Mouse (Mus musculus) gastrocnemius, postnatal 36 days (tissue): ENCODE data around the gene Fbxw7. TPM values are rescaled to one million over a fixed set of nuclear protein-coding genes. Genes with fewer than 3 reads are reported as not detected.

Experiments used
- DNase-seq, 2 experiments: peaks; one replicate each; pipeline ENCODE4 v3.0.0; 2022
- intact Hi-C: fragments of 180-260 bp; cut with DNase I; formaldehyde crosslinking; loops from one replicate; pipeline ENCODE4 v1.15.1; 2025
- total RNA-seq, 2 experiments: library from RNA; stranded (reverse); gene quantifications; 2 replicates each; pipeline ENCODE4 v1.2.3; 2021

The Fbxw7 gene
- total RNA-seq, 2 experiments from 2014 or later, result 12.4 to 20.2 TPM

DNA sequence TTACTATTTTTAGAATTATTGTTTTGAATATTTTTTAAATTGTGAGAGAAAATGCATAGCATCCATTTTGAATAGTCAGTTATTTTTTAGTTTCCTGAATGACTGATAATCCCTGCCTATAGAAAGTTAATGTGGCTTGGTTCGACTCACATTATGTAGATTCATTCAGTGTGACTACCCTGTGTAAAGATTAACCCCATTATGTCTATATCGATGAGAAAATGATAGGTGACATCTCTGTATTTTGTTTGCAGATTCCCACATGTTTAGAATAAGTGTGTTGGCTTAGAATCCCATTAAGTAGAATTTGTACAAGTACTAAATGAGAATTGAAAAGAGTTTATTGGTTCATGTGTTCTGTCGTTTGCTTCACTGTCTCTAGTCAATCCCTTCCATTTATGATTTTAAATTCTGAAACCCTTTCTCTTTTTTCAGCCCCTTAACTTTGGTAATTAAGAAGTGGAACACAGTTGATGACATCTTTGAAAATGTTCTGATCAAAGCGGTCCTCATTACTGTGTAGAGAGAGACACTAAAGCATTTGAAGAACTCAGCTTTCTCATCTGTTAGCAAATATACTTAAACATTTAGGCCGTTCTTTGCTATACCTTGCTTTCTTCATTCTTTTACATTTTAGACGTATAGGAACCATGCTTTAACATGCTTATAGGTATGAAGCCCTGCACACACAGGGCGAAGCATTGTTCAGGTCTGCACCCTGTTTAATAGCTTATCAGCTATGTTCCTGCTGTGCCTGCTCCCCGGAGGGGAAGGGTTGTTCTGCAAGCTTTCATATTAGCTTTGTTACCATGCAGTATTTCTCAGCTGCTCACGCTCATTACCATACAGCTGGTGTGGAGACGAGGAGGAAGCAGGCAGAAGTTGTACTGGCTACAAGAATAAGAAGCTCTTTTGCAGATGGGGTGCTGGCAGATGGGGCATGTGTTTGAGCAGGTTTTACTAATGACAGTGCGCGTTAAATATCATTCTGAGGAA lies 122.6 kb downstream of the Fbxw7 start:
- intact Hi-C loops, result no loop called here
- no peak for DNase-seq

DNA sequence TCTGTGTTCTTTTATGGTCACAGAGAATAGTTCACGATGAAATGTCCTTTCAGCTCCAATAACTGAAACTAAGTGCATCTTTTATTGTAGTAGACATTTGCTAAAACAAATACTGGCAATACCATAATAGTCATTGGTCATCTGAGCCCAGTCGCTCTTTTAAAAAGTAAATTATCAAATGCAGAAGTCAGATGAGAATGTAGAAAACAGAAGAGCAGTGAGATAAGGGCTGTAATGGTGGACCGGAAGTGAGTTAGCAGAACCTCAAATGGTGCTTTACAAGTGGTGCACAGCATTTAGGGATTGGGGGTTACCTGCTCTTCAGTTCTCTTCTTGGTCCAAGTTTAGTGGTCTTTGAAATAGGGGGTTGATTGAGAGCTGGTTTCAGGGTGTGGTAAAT lies 129.9 kb downstream of the Fbxw7 start:
- intact Hi-C loops, result no loop called here
- DNase-seq, result no peak

DNA sequence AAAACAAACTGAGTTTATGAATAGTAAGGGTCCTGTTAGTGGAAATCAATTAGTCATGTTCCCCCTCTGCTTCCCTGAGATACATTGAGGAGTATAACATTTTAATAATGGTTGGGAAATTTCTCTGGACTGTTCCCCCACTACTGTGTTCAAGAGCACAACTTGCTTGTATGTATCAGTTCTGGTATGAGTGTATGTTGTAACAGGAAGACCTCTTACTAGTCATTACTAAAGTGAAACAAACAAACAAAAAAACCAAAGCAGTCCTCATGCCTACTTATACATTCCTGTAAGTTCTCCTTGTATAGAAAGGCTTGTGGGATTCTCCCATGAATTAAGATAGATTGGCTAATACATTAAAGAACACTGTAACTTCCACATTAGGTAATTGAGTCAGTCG lies 131.3 kb downstream of the Fbxw7 start:
- intact Hi-C loops, result no loop called here

DNA sequence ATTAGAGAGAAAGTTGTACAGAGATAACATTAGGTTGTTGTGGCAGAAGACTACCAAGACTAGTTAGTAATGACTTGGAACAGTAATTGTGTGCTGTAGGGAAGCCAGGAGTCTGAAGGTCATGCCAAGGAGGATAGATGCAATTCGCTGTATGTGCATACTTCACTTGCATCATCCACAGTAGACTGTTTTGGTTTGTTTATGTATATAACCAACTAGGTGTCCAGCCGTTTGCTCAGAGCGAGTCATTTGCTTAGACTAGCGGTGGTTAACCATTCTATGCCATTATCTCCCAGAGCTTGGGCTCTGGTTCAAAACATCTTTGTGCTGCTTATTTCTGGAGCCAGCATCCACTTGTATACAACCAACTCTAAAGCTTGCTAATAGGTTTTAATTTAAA lies 134.3 kb downstream of the Fbxw7 start:
- intact Hi-C loops, result no loop called here
- DNase-seq, result no peak

More for the DNA sequence above, 131.3 kb downstream of the Fbxw7 start:
- DNase-seq, result no peak

DNA sequence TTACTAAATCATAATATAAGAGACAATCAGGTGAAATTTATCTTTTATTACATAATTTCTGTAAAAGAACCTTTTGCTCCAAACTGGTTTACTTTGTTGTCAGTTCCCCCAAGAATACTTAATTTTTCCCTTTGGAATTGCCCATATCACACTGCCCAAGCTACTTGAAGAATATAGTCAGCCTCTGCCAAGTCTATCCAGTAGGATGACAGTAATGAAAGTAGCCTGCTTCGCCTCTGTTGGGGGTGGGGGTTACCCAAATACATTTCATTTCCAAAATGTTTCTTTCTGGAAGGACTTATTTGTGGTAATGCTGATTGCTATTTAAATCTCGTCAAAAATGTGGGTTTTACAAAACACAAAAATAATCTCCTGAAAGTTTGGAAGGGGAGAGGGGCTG lies 136.6 kb downstream of the Fbxw7 start:
- intact Hi-C loops, result no loop called here
- DNase-seq, result no peak

DNA sequence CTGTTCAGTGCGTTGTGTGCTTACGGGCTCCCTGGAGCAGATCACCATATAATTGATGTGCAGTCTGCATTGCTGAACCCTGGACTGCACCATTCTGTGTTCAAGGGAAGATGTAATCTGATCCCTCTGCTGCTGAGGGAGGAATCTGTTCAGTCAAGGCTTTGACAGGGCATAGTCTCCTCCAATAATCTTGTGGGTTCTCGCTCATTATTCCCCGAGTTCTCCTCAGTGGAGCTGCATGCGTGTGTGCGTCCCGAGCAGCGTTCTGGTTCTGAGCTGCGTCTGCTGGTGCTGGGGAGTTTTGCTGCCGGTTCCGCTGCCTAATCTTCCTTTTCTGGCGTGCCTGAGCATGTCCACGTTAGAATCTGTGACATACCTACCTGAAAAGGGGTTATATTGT lies 137.1 kb downstream of the Fbxw7 start:
- DNase-seq, result peak in 1 of 2 experiments; percentile 20
- intact Hi-C loops, result no loop called here

DNA sequence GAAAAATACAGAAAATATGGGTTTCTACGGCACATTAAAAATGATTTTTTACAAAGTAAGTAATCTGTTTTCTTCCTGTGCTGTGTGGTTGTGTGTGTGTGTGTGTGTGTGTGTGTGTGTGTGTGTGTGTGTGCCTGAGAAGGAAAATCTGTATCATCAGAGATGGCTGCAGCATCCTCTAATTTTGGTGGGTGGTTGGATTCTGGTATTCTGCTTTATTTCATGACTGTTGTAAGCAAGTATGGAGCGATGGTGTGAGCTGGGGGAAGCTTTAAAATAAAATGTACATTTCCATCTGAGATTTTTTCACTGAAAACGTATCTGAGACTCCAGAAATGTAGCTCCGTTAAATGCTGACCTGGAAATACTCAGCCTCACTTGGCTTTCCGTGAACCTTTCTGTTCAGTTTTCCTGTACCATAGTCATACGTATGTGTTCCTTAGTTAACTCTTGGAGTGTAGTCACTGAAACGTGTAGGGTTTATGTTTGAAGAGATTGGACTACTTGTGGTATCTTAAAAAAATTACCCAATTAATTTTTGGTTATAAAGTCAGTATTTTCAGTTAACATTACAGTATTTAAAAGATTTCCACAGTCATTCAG lies 137.6 kb downstream of the Fbxw7 start:
- intact Hi-C loops, result no loop called here
- DNase-seq, result no peak

DNA sequence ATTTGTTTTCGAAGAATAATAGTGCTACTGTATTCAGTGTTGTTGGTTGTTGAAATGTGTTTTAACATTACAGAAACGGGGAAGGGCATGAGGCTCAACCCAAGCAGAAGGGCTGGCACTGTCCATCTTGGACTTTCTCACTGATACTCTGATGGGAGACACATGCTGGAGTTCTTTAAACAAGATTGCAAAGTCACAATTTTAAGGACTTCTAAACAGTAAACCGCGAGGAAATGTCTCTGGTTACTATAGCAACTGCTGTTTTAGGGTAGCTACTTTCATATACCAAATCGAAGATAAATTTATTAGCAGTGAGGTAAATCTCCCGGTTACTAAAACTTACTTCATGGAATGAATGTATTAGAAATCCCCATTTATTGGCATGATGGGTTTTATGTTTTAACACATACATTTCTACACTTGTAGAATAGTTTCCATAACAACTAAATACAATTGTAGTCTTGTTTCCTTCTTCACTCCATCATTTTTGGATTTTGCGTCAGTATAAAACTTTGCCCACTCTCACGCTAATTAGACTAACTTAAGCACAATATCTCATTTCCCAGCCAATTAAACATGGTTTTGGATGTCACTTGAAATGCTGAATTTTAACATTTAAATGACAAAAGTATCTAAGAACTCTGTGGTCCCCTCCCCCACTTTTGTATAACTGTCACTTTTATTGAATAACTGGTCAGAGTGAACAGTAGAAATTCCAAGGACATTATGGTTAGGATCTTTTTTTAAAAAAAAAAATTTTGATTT lies 140.1 kb downstream of the Fbxw7 start:
- DNase-seq, result no peak
- intact Hi-C loops, result no loop called here

DNA sequence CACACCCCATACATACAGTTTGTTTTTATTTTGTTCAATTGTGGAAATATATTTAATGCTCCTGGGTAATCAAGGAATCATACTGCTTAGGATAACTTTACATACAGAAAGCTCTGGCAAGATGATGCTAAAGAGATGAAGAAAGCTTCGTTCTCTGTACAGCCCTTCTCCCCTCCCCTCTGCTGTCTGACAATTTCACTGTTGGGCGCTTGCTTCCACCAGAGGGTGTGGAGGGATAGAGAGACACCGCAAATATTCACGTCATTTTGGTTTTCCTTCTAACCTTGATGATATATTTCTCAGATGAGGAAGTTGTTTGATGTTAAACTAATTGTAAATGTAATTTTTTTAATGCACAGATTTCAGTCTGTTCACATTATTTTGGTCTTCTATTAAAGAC lies 140.8 kb downstream of the Fbxw7 start:
- intact Hi-C loops, result no loop called here
- DNase-seq, result no peak

DNA sequence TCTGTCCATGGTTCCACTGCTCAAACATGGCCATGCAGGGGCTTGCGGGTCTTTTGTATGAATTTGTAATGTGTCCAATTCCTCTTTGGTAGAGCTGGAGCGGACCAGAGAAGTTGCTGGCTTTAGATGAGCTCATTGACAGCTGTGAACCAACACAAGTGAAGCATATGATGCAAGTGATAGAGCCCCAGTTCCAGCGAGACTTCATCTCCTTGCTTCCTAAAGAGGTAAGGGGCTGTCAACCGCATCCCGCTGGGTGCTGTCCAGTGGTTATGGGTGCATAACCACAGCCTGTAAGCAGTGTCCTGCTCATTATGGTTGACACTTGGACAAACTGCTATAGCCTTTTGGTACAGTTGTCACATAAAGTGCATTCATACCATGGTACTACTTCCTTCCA lies 150.1 kb downstream of the Fbxw7 start:
- DNase-seq, result no peak
- intact Hi-C loops, result no loop called here

DNA sequence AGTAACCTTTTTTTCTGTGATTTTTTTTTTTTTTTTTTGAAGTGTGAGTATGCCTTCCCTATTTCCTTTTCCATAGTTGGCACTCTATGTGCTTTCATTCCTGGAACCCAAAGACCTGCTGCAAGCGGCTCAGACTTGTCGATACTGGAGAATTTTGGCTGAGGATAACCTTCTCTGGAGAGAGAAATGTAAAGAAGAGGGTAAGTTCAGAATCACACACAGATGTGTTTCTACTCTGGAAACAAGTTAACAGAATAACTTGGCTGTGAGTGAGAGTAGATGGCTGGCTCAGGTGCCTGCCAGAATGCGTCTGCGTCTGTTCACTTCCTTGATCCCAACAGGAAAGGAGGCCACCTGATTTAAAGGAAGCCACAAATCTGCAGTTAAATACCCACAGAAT lies 152.3 kb downstream of the Fbxw7 start:
- intact Hi-C loops, result no loop called here
- DNase-seq, result no peak

DNA sequence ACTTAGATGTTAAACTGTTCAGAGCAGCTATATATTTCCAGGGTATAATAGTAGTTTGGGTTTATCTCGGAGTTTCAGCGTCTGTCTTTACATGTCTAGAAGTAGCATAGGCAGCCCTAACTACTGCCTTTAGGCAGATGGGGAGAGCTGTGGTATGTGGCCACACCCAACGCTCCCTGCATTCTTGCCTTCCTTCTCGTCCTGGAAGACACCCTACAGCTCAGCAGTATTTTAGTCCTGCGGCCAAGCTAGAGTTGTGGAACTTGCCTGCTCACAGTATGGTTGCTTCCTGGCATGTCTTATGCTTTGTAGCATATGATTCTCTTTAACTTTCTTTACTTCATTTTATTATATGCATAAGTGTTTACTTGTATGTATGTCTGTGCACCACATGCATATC lies 156.5 kb downstream of the Fbxw7 start:
- DNase-seq, result no peak
- intact Hi-C loops, result no loop called here

DNA sequence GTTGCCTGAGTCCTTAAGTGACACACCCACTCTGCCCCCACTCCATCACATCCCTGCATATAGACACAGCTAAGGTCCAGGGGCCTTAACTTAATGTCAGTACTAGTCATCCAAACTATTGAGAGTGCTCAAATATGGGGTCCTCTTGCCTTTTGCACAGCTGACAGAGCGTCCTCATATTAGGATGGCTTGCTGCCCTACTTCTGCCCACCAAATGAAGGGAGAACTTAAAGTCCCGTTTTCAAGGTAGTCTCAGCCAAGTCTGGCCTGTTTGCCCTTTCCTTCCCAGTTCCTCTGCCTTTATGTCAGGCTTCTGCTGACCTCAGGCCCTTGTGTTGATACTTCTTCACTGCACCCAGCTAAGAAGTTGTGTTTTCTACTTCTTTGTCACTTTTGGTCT lies 157.8 kb downstream of the Fbxw7 start:
- intact Hi-C loops, result no loop called here
- DNase-seq, result no peak

DNA sequence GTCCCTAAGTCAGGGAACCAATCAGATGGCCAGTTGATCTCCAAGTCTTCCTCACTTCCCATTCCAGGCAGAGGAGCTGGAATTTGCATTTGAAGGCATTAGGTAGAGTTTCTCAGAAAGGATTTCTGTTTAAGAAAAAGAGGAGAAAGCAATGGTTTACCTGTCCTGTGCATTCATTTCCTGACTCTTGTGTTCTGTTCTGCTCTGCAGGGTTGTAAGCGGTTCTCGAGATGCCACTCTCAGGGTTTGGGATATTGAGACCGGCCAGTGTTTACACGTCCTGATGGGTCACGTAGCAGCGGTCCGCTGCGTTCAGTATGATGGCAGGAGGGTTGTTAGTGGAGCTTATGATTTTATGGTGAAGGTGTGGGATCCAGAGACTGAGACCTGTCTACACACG lies 159.1 kb downstream of the Fbxw7 start:
- intact Hi-C loops, result no loop called here
- no peak for DNase-seq

DNA sequence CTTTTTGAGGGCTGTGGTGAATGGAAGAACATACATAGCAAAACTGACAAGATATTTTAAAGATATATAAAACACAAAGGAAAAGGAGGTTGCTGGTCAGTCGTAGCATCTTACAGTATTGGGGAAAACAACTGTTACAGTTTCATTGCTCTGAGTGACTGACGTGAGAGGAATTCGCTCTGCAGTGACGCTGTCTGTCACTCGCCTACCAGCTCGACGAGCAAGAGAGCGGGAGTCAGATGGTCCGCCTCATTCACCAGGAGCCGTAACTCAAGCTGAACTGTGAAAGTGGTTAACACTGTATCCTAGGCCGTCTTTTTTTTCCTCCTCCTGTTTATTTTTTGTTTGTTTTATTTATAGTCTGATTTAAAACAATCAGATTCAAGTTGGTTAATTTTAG lies 163.6 kb downstream of the Fbxw7 start:
- DNase-seq, result no peak
- intact Hi-C loops, result no loop called here

DNA sequence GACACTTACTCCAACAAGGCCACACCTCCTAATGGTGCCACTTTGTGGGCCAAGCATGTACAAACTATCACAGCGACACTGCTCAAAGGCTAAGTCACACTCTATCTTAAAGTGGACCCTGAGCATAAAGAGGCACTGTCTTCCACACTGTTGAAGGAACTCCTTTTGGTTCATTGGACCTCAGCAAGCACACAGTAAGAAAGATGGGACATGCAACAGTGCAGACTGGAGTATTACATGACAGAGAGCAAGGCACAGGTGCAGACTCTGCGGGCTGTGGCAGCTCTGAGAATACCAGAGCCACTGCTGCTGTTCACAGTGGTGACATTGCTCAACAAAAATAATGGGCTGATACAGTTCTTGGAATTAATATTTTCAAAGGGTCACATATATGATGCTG lies 165.1 kb downstream of the Fbxw7 start:
- intact Hi-C loops, result no loop called here
- DNase-seq, result no peak

DNA sequence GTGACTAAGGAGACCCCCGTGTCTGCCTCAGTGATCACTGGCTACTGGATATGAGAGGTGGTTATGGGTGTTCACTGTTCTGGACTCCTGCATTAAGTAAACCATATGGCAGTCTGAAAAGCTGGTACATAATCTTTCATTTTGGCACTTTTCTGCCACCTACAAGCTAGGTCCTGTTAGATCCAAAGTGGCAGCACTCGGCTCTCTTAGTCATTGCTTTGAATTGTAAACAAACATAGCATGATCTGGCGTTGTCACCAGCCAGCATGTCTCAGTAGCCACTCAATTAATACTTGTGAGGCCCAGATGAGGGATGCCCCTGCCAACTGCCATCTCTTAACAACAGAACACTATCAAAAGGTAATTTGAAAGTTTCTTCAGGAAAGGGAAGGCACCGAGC lies 167.6 kb downstream of the Fbxw7 start:
- intact Hi-C loops, result no loop called here
- DNase-seq, result no peak

DNA sequence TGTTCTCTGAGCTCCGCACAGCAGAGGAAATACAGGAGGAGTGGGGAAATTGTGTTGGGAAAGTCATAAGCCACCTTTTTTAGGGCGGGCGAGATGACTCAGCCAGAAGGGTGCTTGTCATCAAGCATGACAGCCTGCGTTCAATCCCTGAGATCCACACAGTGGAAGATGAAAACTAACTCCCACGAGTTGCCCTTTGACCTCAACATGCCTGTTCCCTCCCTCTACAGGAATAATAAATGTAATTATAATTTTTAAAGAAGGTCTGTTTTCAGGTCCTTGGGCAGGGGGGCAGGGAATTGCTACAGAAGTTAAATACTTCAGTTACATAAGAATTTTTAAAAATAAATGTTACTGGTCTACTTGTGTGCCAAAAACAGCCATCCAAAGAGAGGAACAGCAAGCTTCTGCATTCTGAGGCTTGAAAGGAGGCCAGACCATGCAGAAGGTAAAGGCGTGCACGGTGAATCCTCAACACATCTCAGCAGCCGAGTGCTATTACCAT lies 170.1 kb downstream of the Fbxw7 start:
- intact Hi-C loops, result no loop called here
- DNase-seq, result no peak

DNA sequence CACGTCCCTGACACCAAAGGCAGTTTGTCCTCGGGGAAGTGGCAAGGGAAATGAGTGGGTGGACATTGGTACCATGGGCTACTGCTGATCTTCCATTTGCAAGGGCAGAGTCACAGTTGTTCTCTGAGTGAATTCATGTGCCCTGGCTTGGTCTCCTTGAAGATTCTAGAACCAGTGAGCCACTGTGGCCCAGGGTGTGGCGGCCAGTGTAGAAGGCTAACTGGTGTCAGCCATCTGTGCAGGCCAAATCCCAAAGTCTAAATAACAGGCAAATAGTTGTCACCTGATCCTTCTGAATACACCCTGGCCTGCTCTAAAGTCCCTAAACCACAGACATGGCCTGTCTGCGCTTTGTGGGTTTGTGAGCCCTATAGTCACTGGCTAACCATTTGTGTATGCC lies 173.8 kb downstream of the Fbxw7 start:
- intact Hi-C loops, result no loop called here
- DNase-seq, result no peak

DNA sequence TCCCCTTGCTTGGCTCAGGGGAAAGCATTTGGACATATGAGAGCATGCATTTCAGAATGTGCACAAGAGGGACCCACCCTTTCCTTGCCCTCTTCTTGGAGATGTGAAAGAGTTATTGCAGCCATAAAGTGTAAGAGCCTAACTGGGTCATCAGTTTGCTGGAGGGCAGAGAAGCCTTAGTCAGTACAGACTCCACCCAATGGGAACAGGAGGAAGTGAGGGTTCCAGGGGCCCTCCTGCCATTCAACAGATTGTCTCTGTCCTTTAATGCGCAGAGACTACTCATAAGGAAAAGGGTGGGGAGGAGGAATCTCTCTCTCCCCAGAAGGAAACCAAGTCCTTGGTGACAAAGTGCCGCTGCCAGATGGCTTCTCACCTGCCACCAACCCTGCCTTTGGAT lies 190.2 kb downstream of the Fbxw7 start:
- intact Hi-C loops, result no loop called here
- DNase-seq, result no peak

DNA sequence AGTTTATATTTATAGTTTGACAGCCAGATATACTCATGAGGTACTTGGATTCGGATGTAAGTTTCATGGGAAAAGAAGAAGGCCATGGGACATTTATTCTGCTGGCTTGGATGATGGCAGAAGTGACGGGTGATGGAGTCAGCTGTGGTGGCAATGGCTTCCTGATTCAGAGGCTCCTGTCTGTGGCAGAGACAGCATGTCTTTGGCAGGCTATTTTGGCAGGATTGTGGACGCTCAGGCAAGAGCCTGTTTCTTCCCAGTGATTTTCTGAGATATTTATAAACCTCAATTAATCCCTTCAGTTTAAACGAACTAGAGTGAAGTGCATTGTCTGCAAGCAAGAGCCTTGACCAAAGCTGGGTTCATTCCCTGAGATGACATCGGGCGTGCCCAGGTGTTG lies 197.8 kb downstream of the Fbxw7 start:
- no peak for DNase-seq
- intact Hi-C loops, result no loop called here
